Mouse (Mus musculus): ENCODE results near the gene Met. TPM values are rescaled to one million over a fixed set of nuclear protein-coding genes. Genes with fewer than 3 reads are reported as not detected.

Met gene
- polyA plus RNA-seq, 1 experiment from 2014 or later: 0.94 TPM

GRCm38 (mm10) chr6:17573227-17573626 is 109.6 kb downstream of the Met start:
- H3K27me3 ChIP-seq (ENCODE audit: control insufficient read depth, insufficient read depth, low read depth, low read length): no peaks in the 10 kb centered on the region
- no peaks in the 10 kb centered on the region for H3K4me1 ChIP-seq (ENCODE audit: control insufficient read depth, insufficient read depth, low read length)
- H3K9me3 ChIP-seq (replicated peaks; ENCODE audit: control insufficient read depth, low read length, poor library complexity, severe bottlenecking): no peaks in the 10 kb centered on the region
- no peak overlapping the region for H3K9ac ChIP-seq (ENCODE audit: low read depth, low read length)
- no peaks in the 10 kb centered on the region for H3K36me3 ChIP-seq (ENCODE audit: control insufficient read depth, insufficient read depth, low read length)
- no peak overlapping the region for H3K27ac ChIP-seq (ENCODE audit: low read length)
- WGBS: 93% methylated on average over 5 of the region's 5 CpGs
- ATAC-seq: no peak
- H3K4me2 ChIP-seq (ENCODE audit: low read length): no peak overlapping the region
- H3K4me3 ChIP-seq (ENCODE audit: low read depth, low read length): no peak overlapping the region

GRCm38 (mm10) chr6:17573732-17574131 is 110.1 kb downstream of the Met start:
- no peaks in the 10 kb centered on the region for H3K9me3 ChIP-seq (replicated peaks; ENCODE audit: control insufficient read depth, low read length, poor library complexity, severe bottlenecking)
- 88% methylated on average over 2 of the region's 2 CpGs for WGBS
- H3K27ac ChIP-seq (ENCODE audit: low read length): no peak overlapping the region
- no peaks in the 10 kb centered on the region for H3K4me1 ChIP-seq (ENCODE audit: control insufficient read depth, insufficient read depth, low read length)
- ATAC-seq: no peak
- no peaks in the 10 kb centered on the region for H3K27me3 ChIP-seq (ENCODE audit: control insufficient read depth, insufficient read depth, low read depth, low read length)
- H3K4me2 ChIP-seq (ENCODE audit: low read length): no peak overlapping the region
- H3K4me3 ChIP-seq (ENCODE audit: low read depth, low read length): no peak overlapping the region
- H3K36me3 ChIP-seq (ENCODE audit: control insufficient read depth, insufficient read depth, low read length): no peaks in the 10 kb centered on the region
- no peak overlapping the region for H3K9ac ChIP-seq (ENCODE audit: low read depth, low read length)

- Histone ChIP-seq H3K4me1 (ENCODE audit: control insufficient read depth, insufficient read depth, low read length) (no peaks in the 10 kb centered on the region), H3K27ac (ENCODE audit: low read length) (no peak overlapping the region), H3K27me3 (ENCODE audit: control insufficient read depth, insufficient read depth, low read depth, low read length) (no peaks in the 10 kb centered on the region), H3K9me3 (replicated peaks; ENCODE audit: control insufficient read depth, low read length, poor library complexity, severe bottlenecking) (no peaks in the 10 kb centered on the region), H3K4me2 (ENCODE audit: low read length) (no peak overlapping the region), H3K36me3 (ENCODE audit: control insufficient read depth, insufficient read depth, low read length) (no peaks in the 10 kb centered on the region), H3K9ac (ENCODE audit: low read depth, low read length) (no peak overlapping the region), H3K4me3 (ENCODE audit: low read depth, low read length) (no peak overlapping the region)
- no peak for ATAC-seq
- WGBS: 66% methylated on average over 3 of the region's 3 CpGs
Observed at GRCm38 (mm10) chr6:17578092-17578760, 114.6 kb downstream of the Met start.

GRCm38 (mm10) chr6:17580349-17580748 is 116.7 kb downstream of the Met start:
- H3K9me3 ChIP-seq (replicated peaks; ENCODE audit: control insufficient read depth, low read length, poor library complexity, severe bottlenecking): no peaks in the 10 kb centered on the region
- H3K4me1 ChIP-seq (ENCODE audit: control insufficient read depth, insufficient read depth, low read length): no peaks in the 10 kb centered on the region
- whole genome bisulfite sequencing: 73% methylated on average over 3 of the region's 3 CpGs
- no peak overlapping the region for H3K4me2 ChIP-seq (ENCODE audit: low read length)
- no peak for ATAC-seq
- H3K4me3 ChIP-seq (ENCODE audit: low read depth, low read length): no peak overlapping the region
- H3K27me3 ChIP-seq (ENCODE audit: control insufficient read depth, insufficient read depth, low read depth, low read length): no peaks in the 10 kb centered on the region
- H3K36me3 ChIP-seq (ENCODE audit: control insufficient read depth, insufficient read depth, low read length): no peaks in the 10 kb centered on the region
- H3K27ac ChIP-seq (ENCODE audit: low read length): no peak overlapping the region
- no peak overlapping the region for H3K9ac ChIP-seq (ENCODE audit: low read depth, low read length)

GRCm38 (mm10) chr6:17583982-17584381 is 120.4 kb downstream of the Met start:
- ATAC-seq: peak; percentile 87
- Histone ChIP-seq H3K36me3 (ENCODE audit: control insufficient read depth, insufficient read depth, low read length) (no peaks in the 10 kb centered on the region), H3K4me3 (ENCODE audit: low read depth, low read length) (peak overlapping the region; percentile 40), H3K9ac (ENCODE audit: low read depth, low read length) (0 out of 2 replicates have a peak overlapping the region, but pooled peaks have one; percentile 40), H3K4me1 (ENCODE audit: control insufficient read depth, insufficient read depth, low read length) (no peaks in the 10 kb centered on the region), H3K27me3 (ENCODE audit: control insufficient read depth, insufficient read depth, low read depth, low read length) (no peaks in the 10 kb centered on the region), H3K9me3 (replicated peaks; ENCODE audit: control insufficient read depth, low read length, poor library complexity, severe bottlenecking) (no peaks in the 10 kb centered on the region), H3K4me2 (ENCODE audit: low read length) (peak overlapping the region; percentile 57), H3K27ac (ENCODE audit: low read length) (no peak overlapping the region)
- 21% methylated on average over 13 of the region's 13 CpGs for WGBS

- Histone ChIP-seq H3K4me2 (ENCODE audit: low read length) (no peak overlapping the region; the same call in 1 of the 2 replicates), H3K9ac (ENCODE audit: low read depth, low read length) (no peak overlapping the region)
- 31% methylated on average over 16 of the region's 16 CpGs for WGBS
Observed at GRCm38 (mm10) chr6:17589049-17589952, 125.7 kb downstream of the Met start.

GRCm38 (mm10) chr6:17589953-17590627 is 126.5 kb downstream of the Met start:
- 0 out of 2 replicates have a peak, but pooled peaks have one; percentile 16 for ATAC-seq
- H3K9ac ChIP-seq (ENCODE audit: low read depth, low read length): no peak overlapping the region
- H3K4me3 ChIP-seq (ENCODE audit: low read depth, low read length): no peak overlapping the region
- H3K36me3 ChIP-seq (ENCODE audit: control insufficient read depth, insufficient read depth, low read length): no peaks in the 10 kb centered on the region
- no peak overlapping the region for H3K4me2 ChIP-seq (ENCODE audit: low read length)
- H3K9me3 ChIP-seq (replicated peaks; ENCODE audit: control insufficient read depth, low read length, poor library complexity, severe bottlenecking): peaks cover 6% of the 10 kb centered on the region; the same call in 1 of the 2 replicates
- no peak overlapping the region for H3K27ac ChIP-seq (ENCODE audit: low read length)
- H3K4me1 ChIP-seq (ENCODE audit: control insufficient read depth, insufficient read depth, low read length): peaks cover 2% of the 10 kb centered on the region; the same call in 1 of the 2 replicates
- 59% methylated on average over 8 of the region's 8 CpGs for WGBS
- no peaks in the 10 kb centered on the region for H3K27me3 ChIP-seq (ENCODE audit: control insufficient read depth, insufficient read depth, low read depth, low read length)

More at GRCm38 (mm10) chr6:17589049-17589952, 125.7 kb downstream of the Met start:
- Histone ChIP-seq H3K4me1 (ENCODE audit: control insufficient read depth, insufficient read depth, low read length) (peaks cover 2% of the 10 kb centered on the region; the same call in 1 of the 2 replicates), H3K36me3 (ENCODE audit: control insufficient read depth, insufficient read depth, low read length) (no peaks in the 10 kb centered on the region), H3K4me3 (ENCODE audit: low read depth, low read length) (no peak overlapping the region), H3K9me3 (replicated peaks; ENCODE audit: control insufficient read depth, low read length, poor library complexity, severe bottlenecking) (peaks cover 6% of the 10 kb centered on the region; the same call in 1 of the 2 replicates), H3K27ac (ENCODE audit: low read length) (no peak overlapping the region), H3K27me3 (ENCODE audit: control insufficient read depth, insufficient read depth, low read depth, low read length) (no peaks in the 10 kb centered on the region)
- peak; percentile 91 for ATAC-seq

GRCm38 (mm10) chr6:17593971-17594370 is 130.4 kb downstream of the Met start:
- Histone ChIP-seq H3K9ac (ENCODE audit: low read depth, low read length) (no peak overlapping the region), H3K27me3 (ENCODE audit: control insufficient read depth, insufficient read depth, low read depth, low read length) (no peaks in the 10 kb centered on the region), H3K27ac (ENCODE audit: low read length) (no peak overlapping the region), H3K4me1 (ENCODE audit: control insufficient read depth, insufficient read depth, low read length) (peaks cover 2% of the 10 kb centered on the region; the same call in 1 of the 2 replicates), H3K4me3 (ENCODE audit: low read depth, low read length) (no peak overlapping the region), H3K4me2 (ENCODE audit: low read length) (no peak overlapping the region), H3K9me3 (replicated peaks; ENCODE audit: control insufficient read depth, low read length, poor library complexity, severe bottlenecking) (peaks cover 6% of the 10 kb centered on the region; the same call in 1 of the 2 replicates), H3K36me3 (ENCODE audit: control insufficient read depth, insufficient read depth, low read length) (no peaks in the 10 kb centered on the region)
- WGBS: 94% methylated on average over 2 of the region's 2 CpGs
- ATAC-seq: no peak
